26 mouse cellular contexts compared by ENCODE assay signal in the genomic region with DNA sequence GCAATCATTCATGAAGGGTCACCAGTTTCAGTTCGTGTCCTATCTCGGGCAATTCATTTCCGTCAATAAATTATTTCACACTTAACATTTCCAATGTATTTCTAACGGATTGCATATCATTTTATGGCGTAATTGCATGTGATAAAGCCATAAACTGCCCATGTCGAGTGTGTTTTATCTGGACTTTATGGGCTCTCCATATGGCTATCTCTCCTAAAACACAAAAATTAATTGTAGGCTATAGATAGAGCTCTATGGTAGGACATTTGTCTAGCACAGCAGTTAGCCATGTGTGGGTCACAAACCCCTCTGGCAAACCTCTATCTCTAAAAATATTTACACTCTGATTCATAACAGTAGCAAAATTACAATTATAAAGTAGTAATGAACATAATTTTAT. TPM values are rescaled to one million over a fixed set of nuclear protein-coding genes. Genes with fewer than 3 reads are reported as not detected.
DNase-seq lines count a peak whose midpoint lies in the region; ATAC-seq and TF ChIP-seq lines count a peak whose summit lies in the region.
"Had no signal": no experiment of that assay in that cellular context is flagged by ENCODE, and none has a peak within 500 bp of the region (broad histone marks: within the 10 kb centered on the region; RNA-seq: fewer than 3 reads in every experiment).

No protein-coding gene starts in this region.

- no peaks in the 10 kb centered on the region for H3K9me3 ChIP-seq in intestine, embryonic 14.5 days (ENCODE audit: control insufficient read depth, low read length)
- H3K9me3 ChIP-seq in liver, embryonic 13.5 days (replicated peaks): no peaks in the 10 kb centered on the region
- H3K9me3 ChIP-seq: forebrain, embryonic 10.5 days; heart, embryonic 10.5 days; heart, embryonic 15.5 days; kidney, embryonic 15.5 days; lung, embryonic 15.5 days; neural tube, embryonic 12.5 days had no signal

- H3K36me3 ChIP-seq in intestine, embryonic 14.5 days (ENCODE audit: control insufficient read depth, insufficient read depth, low read length): no peaks in the 10 kb centered on the region
- no peaks in the 10 kb centered on the region for H3K36me3 ChIP-seq in liver, embryonic 13.5 days
- H3K36me3 ChIP-seq: forebrain, embryonic 10.5 days; heart, embryonic 10.5 days; heart, embryonic 15.5 days; kidney, embryonic 15.5 days; lung, embryonic 15.5 days; neural tube, embryonic 12.5 days had no signal

- no peak overlapping the region for H3K4me3 ChIP-seq in layer of hippocampus, adult 2 months
- H3K4me3 ChIP-seq in intestine, embryonic 14.5 days (ENCODE audit: low read depth, low read length): no peak overlapping the region
- no peak overlapping the region for H3K4me3 ChIP-seq in liver, embryonic 13.5 days (replicated peaks)
- H3K4me3 ChIP-seq: forebrain, embryonic 10.5 days; heart, embryonic 10.5 days; heart, embryonic 15.5 days; kidney, embryonic 15.5 days; lung, embryonic 15.5 days; myocyte; neural tube, embryonic 12.5 days had no signal

- no peak for DNase-seq in layer of hippocampus, adult 2 months (ENCODE audit: low spot score in 2 of 2)
- DNase-seq in layer of hippocampus, adult 9-10 months (ENCODE audit: low spot score): no peak
- no peak for DNase-seq in intestine, embryonic 14.5 days (ENCODE audit: low spot score)
- no peak for DNase-seq in liver, embryonic 13.5 days
- no peak for DNase-seq in heart, adult 9 months (ENCODE audit: low spot score in 2 of 2)
- DNase-seq in adrenal gland, postnatal 10 days: no peak
- DNase-seq in gastrocnemius, postnatal 4 days (ENCODE audit: low spot score in 2 of 2): no peak
- DNase-seq: adrenal gland, adult 8-10 months; cerebellum, adult 11 months; cerebellum, adult 9-10 months; cerebellum, postnatal 36 days; right cerebral cortex, adult 18-20 months; thymus, adult 2 months; thymus, postnatal 36 days had no signal

- no peak overlapping the region for H3K9ac ChIP-seq in intestine, embryonic 14.5 days (ENCODE audit: low read length)
- H3K9ac ChIP-seq in liver, embryonic 13.5 days: no peak overlapping the region
- H3K9ac ChIP-seq: heart, embryonic 15.5 days; kidney, embryonic 15.5 days; lung, embryonic 15.5 days; neural tube, embryonic 12.5 days had no signal

- no peak overlapping the region for H3K4me2 ChIP-seq in intestine, embryonic 14.5 days (ENCODE audit: low read length)
- H3K4me2 ChIP-seq in liver, embryonic 13.5 days: no peak overlapping the region
- H3K4me2 ChIP-seq: heart, embryonic 15.5 days; kidney, embryonic 15.5 days; lung, embryonic 15.5 days; midbrain, embryonic 11.5 days; neural tube, embryonic 12.5 days had no signal

- no peaks in the 10 kb centered on the region for H3K4me1 ChIP-seq in intestine, embryonic 14.5 days (replicated peaks; ENCODE audit: control insufficient read depth, insufficient read depth, low read length)
- H3K4me1 ChIP-seq in liver, embryonic 13.5 days (replicated peaks): peaks cover 23% of the 10 kb centered on the region
- H3K4me1 ChIP-seq: heart, embryonic 15.5 days; kidney, embryonic 15.5 days had no signal

- peak overlapping the region; percentile 80; the same call in 1 of the 2 replicates for H3K27ac ChIP-seq in layer of hippocampus, adult 2 months
- H3K27ac ChIP-seq in intestine, embryonic 14.5 days (ENCODE audit: low read depth): no peak overlapping the region
- no peak overlapping the region for H3K27ac ChIP-seq in liver, embryonic 13.5 days
- H3K27ac ChIP-seq: forebrain, embryonic 10.5 days; heart, embryonic 10.5 days; heart, embryonic 15.5 days; kidney, embryonic 15.5 days; macrophage; neural tube, embryonic 12.5 days had no signal

- ATAC-seq in intestine, embryonic 14.5 days (replicated peaks; ENCODE audit: low FRiP score, low TSS enrichment, low read depth): peak; percentile 73; the same call in 1 of the 2 replicates
- ATAC-seq in liver, embryonic 13.5 days (ENCODE audit: low read depth): peak; percentile 79
- peak; percentile 77 for ATAC-seq in megakaryocyte progenitor cell, adult 5-6 weeks (replicated peaks; ENCODE audit: poor library complexity)
- ATAC-seq: hindbrain, embryonic 16.5 days had no signal

- H3K27me3 ChIP-seq in intestine, embryonic 14.5 days (replicated peaks; ENCODE audit: control insufficient read depth, insufficient read depth, low read length): 0 out of 2 replicates have a peak, but pooled peaks cover 7% of the 10 kb centered on the region
- 0 out of 2 replicates have a peak, but pooled peaks cover 4% of the 10 kb centered on the region for H3K27me3 ChIP-seq in liver, embryonic 13.5 days
- H3K27me3 ChIP-seq: CH12.LX; heart, embryonic 15.5 days; kidney, embryonic 15.5 days; lung, embryonic 15.5 days; neural tube, embryonic 12.5 days had no signal

- WGBS in intestine, embryonic 14.5 days: 68% methylated on average over 6 of the region's 6 CpGs
- WGBS in liver, embryonic 13.5 days (ENCODE audit: insufficient replicate concordance): 49% methylated on average over 6 of the region's 6 CpGs

- no peak for TF ChIP-seq CTCF in layer of hippocampus, adult 2 months (conservative IDR thresholded peaks at IDR 0.05)

RNA-seq across cellular contexts. Expression of a gene that starts 15.0 kb away (rescaled TPM):
- total RNA-seq in layer of hippocampus, adult 2 months (2021): 100 to 1,000 TPM; 132 to 141 TPM
- 14.2 and 16.2 TPM in 2 replicates for polyA plus RNA-seq in intestine, embryonic 14.5 days (2014; fragmentation: Nextera tagmentation; extraction: Ambion mirVana)
- 5.8 and 7.0 TPM in 2 replicates for polyA plus RNA-seq in liver, embryonic 13.5 days (2015; fragmentation: Nextera tagmentation; extraction: Ambion mirVana)
- total RNA-seq in megakaryocyte progenitor cell, adult 5-6 weeks (2015): 8.6 and 8.7 TPM in 2 replicates
- 11.5 and 12.8 TPM in 2 replicates for total RNA-seq in megakaryocyte progenitor cell, adult 5-6 weeks (2017)
- 10 to 100 TPM; 46.6 to 48.1 TPM for total RNA-seq in adrenal gland, postnatal 10 days (2021)
- total RNA-seq in gastrocnemius, postnatal 4 days (2021): 10 to 100 TPM; 25.6 to 26.7 TPM

RNA-seq across cellular contexts. Expression of a gene that starts 54.2 kb away (rescaled TPM):
- 10 to 100 TPM in 1 of 2 experiments, 1 to 10 TPM in 1; 9.7 to 11.2 TPM for total RNA-seq in layer of hippocampus, adult 2 months (2021)
- polyA plus RNA-seq in intestine, embryonic 14.5 days (2014; fragmentation: Nextera tagmentation; extraction: Ambion mirVana): 12.9 and 14.9 TPM in 2 replicates
- polyA plus RNA-seq in liver, embryonic 13.5 days (2015; fragmentation: Nextera tagmentation; extraction: Ambion mirVana): 7.2 and 7.6 TPM in 2 replicates
- 7.2 and 9.8 TPM in 2 replicates for total RNA-seq in megakaryocyte progenitor cell, adult 5-6 weeks (2015)
- total RNA-seq in megakaryocyte progenitor cell, adult 5-6 weeks (2017): 8.4 and 11.8 TPM in 2 replicates
- 10 to 100 TPM; 16.6 to 17.5 TPM for total RNA-seq in adrenal gland, postnatal 10 days (2021)
- 10 to 100 TPM; 15.2 to 15.5 TPM for total RNA-seq in gastrocnemius, postnatal 4 days (2021)
